Mouse (Mus musculus): ENCODE measurements at regions not wholly inside any gene's neighbourhood (a gene's known extent, or its start where the extent isn't known, plus 50 kb on each side); places are given as distances from the start of the nearest gene placed in this dataset.

GRCm38 (mm10) chr10:111071805-111072553, 62.0 kb upstream of the Zdhhc17 start:
- Histone ChIP-seq H3K27me3 (replicated peaks; ENCODE audit: control insufficient read depth, insufficient read depth, low read length) (no peaks in the 10 kb centered on the region), H3K9me3 (ENCODE audit: control insufficient read depth, low read length) (no peaks in the 10 kb centered on the region), H3K4me2 (ENCODE audit: low read depth, low read length) (no peak overlapping the region), H3K27ac (replicated peaks; ENCODE audit: low read depth, low read length) (no peak overlapping the region), H3K9ac (ENCODE audit: low read depth, low read length) (no peak overlapping the region), H3K36me3 (ENCODE audit: control insufficient read depth, insufficient read depth, low read length) (no peaks in the 10 kb centered on the region), H3K4me3 (ENCODE audit: low read depth, low read length) (no peak overlapping the region), H3K4me1 (ENCODE audit: control insufficient read depth, insufficient read depth, low read length) (no peaks in the 10 kb centered on the region)
- peak; percentile 36 for DNase-seq (ENCODE audit: low spot score)
- 23% methylated on average over 8 of the region's 11 CpGs for WGBS
- no peak for ATAC-seq (ENCODE audit: low read depth)

- no peaks in the 10 kb centered on the region for H3K9me3 ChIP-seq (ENCODE audit: control insufficient read depth, low read length)
- no peaks in the 10 kb centered on the region for H3K4me1 ChIP-seq (ENCODE audit: control insufficient read depth, insufficient read depth, low read length)
- WGBS, result 65% methylated on average over 11 of the region's 11 CpGs
- no peak overlapping the region for H3K27ac ChIP-seq (replicated peaks; ENCODE audit: low read depth, low read length)
- H3K4me3 ChIP-seq (ENCODE audit: low read depth, low read length), result no peak overlapping the region
- H3K27me3 ChIP-seq (replicated peaks; ENCODE audit: control insufficient read depth, insufficient read depth, low read length), result no peaks in the 10 kb centered on the region
- H3K9ac ChIP-seq (ENCODE audit: low read depth, low read length), result no peak overlapping the region
- H3K36me3 ChIP-seq (ENCODE audit: control insufficient read depth, insufficient read depth, low read length), result no peaks in the 10 kb centered on the region
- H3K4me2 ChIP-seq (ENCODE audit: low read depth, low read length), result no peak overlapping the region
- ATAC-seq (ENCODE audit: low read depth), result no peak
- no peak for DNase-seq (ENCODE audit: low spot score)
Measured at GRCm38 (mm10) chr10:111066146-111066545, 56.2 kb upstream of the Zdhhc17 start.

DNA sequence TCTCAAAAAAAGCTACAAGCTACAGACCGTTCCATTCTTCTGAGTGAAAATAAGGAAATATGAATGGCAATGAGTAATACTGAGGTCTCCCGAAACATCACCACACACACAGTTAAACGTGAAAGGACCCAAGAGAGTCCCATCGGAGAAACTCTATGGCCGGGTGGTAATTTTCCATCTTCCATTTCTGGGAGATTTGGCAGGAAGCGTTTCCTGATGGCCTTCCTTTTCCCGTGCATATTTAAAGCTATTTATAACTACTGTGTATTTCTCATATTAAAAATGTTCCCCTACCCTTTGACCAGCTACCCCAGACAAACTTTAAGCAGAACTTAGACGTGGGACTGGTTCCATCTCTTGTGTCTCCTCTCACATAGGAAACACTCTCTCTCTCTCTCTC, 50.7 kb upstream of the Zdhhc17 start:
- Histone ChIP-seq H3K9ac (ENCODE audit: low read depth, low read length) (no peak overlapping the region), H3K27ac (replicated peaks; ENCODE audit: low read depth, low read length) (no peak overlapping the region), H3K27me3 (replicated peaks; ENCODE audit: control insufficient read depth, insufficient read depth, low read length) (no peaks in the 10 kb centered on the region), H3K4me1 (ENCODE audit: control insufficient read depth, insufficient read depth, low read length) (no peaks in the 10 kb centered on the region), H3K4me3 (ENCODE audit: low read depth, low read length) (no peak overlapping the region), H3K36me3 (ENCODE audit: control insufficient read depth, insufficient read depth, low read length) (no peaks in the 10 kb centered on the region), H3K9me3 (ENCODE audit: control insufficient read depth, low read length) (no peaks in the 10 kb centered on the region), H3K4me2 (ENCODE audit: low read depth, low read length) (no peak overlapping the region)
- DNase-seq (ENCODE audit: low spot score), result no peak
- WGBS, result 80% methylated on average over 8 of the region's 8 CpGs
- no peak for ATAC-seq (ENCODE audit: low read depth)
